Mouse (Mus musculus) midbrain, embryonic 16.5 days (tissue): ENCODE results near the gene Ereg. TPM values are rescaled to one million over a fixed set of nuclear protein-coding genes. Genes with fewer than 3 reads are reported as not detected.
A peak's percentile ranks its signal among the peaks of the same experiment; 100 is the strongest.

Experiments used
- ATAC-seq: fragments of 200-750 bp; cut with Nextera tagmentation; 2 replicates; pipeline ENCODE4 v1.8.0; 2017; ENCODE audit warnings: moderate TSS enrichment
- H3K27ac ChIP-seq: fragments of 300-500 bp; sonication (generic); 2 replicates; pipeline ENCODE4 v1.5.1; 2014; ENCODE audit warnings: mild to moderate bottlenecking, low read length, mixed read lengths
- H3K27me3 ChIP-seq: fragments of 300-500 bp; sonication (generic); 2 replicates; pipeline ENCODE4 v1.6.1; 2014; ENCODE audit warnings: low read depth, low read length, mixed read lengths; ENCODE audit not compliant: control insufficient read depth, insufficient read depth
- H3K36me3 ChIP-seq: fragments of 300-500 bp; sonication (generic); 2 replicates; pipeline ENCODE4 v1.6.1; 2014; ENCODE audit warnings: mild to moderate bottlenecking, low read length, moderate library complexity, mixed read lengths; ENCODE audit not compliant: control insufficient read depth, insufficient read depth
- H3K4me1 ChIP-seq: fragments of 300-500 bp; sonication (generic); 2 replicates; pipeline ENCODE4 v1.6.1; 2014; ENCODE audit warnings: mild to moderate bottlenecking, low read length, mixed read lengths; ENCODE audit not compliant: control insufficient read depth, insufficient read depth
- H3K4me2 ChIP-seq: fragments of 300-500 bp; sonication (generic); 2 replicates; pipeline ENCODE4 v1.6.1; 2014; ENCODE audit warnings: mild to moderate bottlenecking, low read length, mixed read lengths
- H3K4me3 ChIP-seq: fragments of 300-500 bp; sonication (generic); 2 replicates; pipeline ENCODE4 v1.5.1; 2014; ENCODE audit warnings: low read depth, mild to moderate bottlenecking, low read length, moderate library complexity, mixed read lengths
- H3K9ac ChIP-seq: fragments of 300-500 bp; sonication (generic); 2 replicates; pipeline ENCODE4 v1.6.1; 2014; ENCODE audit warnings: low read depth, low read length, mixed read lengths
- H3K9me3 ChIP-seq: fragments of 300-500 bp; sonication (generic); replicated peaks from 2 replicates; pipeline ENCODE4 v1.6.1; 2014; ENCODE audit warnings: mild to moderate bottlenecking, low read length, mixed read lengths; ENCODE audit not compliant: control insufficient read depth, poor library complexity, severe bottlenecking
- WGBS: fragments of 180-500 bp; shearing (Covaris S2); extraction: QIAGEN DNeasy Blood & Tissue Kit; methylation state at CpG from one replicate; pipeline ENCODE4 v1.1.7; 2014; 5-methylcytosine and 5-hydroxymethylcytosine counted together
- polyA plus RNA-seq: library from polyadenylated mRNA; unstranded; fragments of >200 nt; fragmentation: Nextera tagmentation; extraction: Ambion mirVana; gene quantifications from 2 replicates; pipeline ENCODE4 v1.2.1, GENCODE M21; 2015

Ereg gene
- polyA plus RNA-seq, 1 experiment from 2014 or later = not detected

- H3K27ac ChIP-seq = no peak overlapping the region
Measured at GRCm38 (mm10) chr5:91123404-91123803, 49.0 kb downstream of the Ereg start.

GRCm38 (mm10) chr5:91124140-91124539 is 49.7 kb downstream of the Ereg start:
- H3K4me1 ChIP-seq = no peaks in the 10 kb centered on the region
- no peak for ATAC-seq
- no peaks in the 10 kb centered on the region for H3K27me3 ChIP-seq
- H3K4me3 ChIP-seq = no peak overlapping the region
- H3K4me2 ChIP-seq = no peak overlapping the region
- no peaks in the 10 kb centered on the region for H3K9me3 ChIP-seq
- 89% methylated on average over 2 of the region's 2 CpGs for WGBS
- H3K9ac ChIP-seq = no peak overlapping the region
- H3K36me3 ChIP-seq = no peaks in the 10 kb centered on the region
- H3K27ac ChIP-seq = no peak overlapping the region

More at GRCm38 (mm10) chr5:91123404-91123803, 49.0 kb downstream of the Ereg start:
- H3K36me3 ChIP-seq = no peaks in the 10 kb centered on the region
- H3K4me3 ChIP-seq = no peak overlapping the region
- WGBS = 85% methylated on average over 4 of the region's 4 CpGs
- H3K9ac ChIP-seq = no peak overlapping the region
- no peaks in the 10 kb centered on the region for H3K9me3 ChIP-seq
- no peaks in the 10 kb centered on the region for H3K4me1 ChIP-seq
- H3K27me3 ChIP-seq = no peaks in the 10 kb centered on the region
- H3K4me2 ChIP-seq = no peak overlapping the region
- ATAC-seq = no peak

GRCm38 (mm10) chr5:91126623-91127022 is 52.2 kb downstream of the Ereg start:
- ATAC-seq = no peak
- Histone ChIP-seq H3K27ac (no peak overlapping the region), H3K9ac (no peak overlapping the region), H3K9me3 (no peaks in the 10 kb centered on the region), H3K4me3 (no peak overlapping the region), H3K27me3 (no peaks in the 10 kb centered on the region), H3K4me2 (no peak overlapping the region), H3K4me1 (no peaks in the 10 kb centered on the region), H3K36me3 (no peaks in the 10 kb centered on the region)
- 77% methylated on average over 1 of the region's 1 CpGs for WGBS

GRCm38 (mm10) chr5:91134961-91135360 is 60.5 kb downstream of the Ereg start:
- no peak overlapping the region for H3K4me2 ChIP-seq
- no peaks in the 10 kb centered on the region for H3K36me3 ChIP-seq
- WGBS = 72% methylated on average over 1 of the region's 1 CpGs
- H3K9me3 ChIP-seq = no peaks in the 10 kb centered on the region
- no peak overlapping the region for H3K27ac ChIP-seq
- no peak overlapping the region for H3K9ac ChIP-seq
- H3K4me1 ChIP-seq = peaks cover 3% of the 10 kb centered on the region; the same call in 1 of the 2 replicates
- H3K27me3 ChIP-seq = peaks cover 3% of the 10 kb centered on the region; the same call in 1 of the 2 replicates
- no peak overlapping the region for H3K4me3 ChIP-seq
- ATAC-seq = no peak

- peaks cover 3% of the 10 kb centered on the region; the same call in 1 of the 2 replicates for H3K4me1 ChIP-seq
- WGBS = 4% methylated on average over 7 of the region's 7 CpGs
- ATAC-seq = peak; percentile 18; the same call in 1 of the 2 replicates
- H3K9me3 ChIP-seq = no peaks in the 10 kb centered on the region
- H3K27ac ChIP-seq = no peak overlapping the region
- no peaks in the 10 kb centered on the region for H3K36me3 ChIP-seq
- H3K9ac ChIP-seq = no peak overlapping the region
- H3K27me3 ChIP-seq = peaks cover 11% of the 10 kb centered on the region
- peak overlapping the region; percentile 68 for H3K4me2 ChIP-seq
- peak overlapping the region; percentile 73 for H3K4me3 ChIP-seq
Measured at GRCm38 (mm10) chr5:91138970-91139369, 64.5 kb downstream of the Ereg start.

GRCm38 (mm10) chr5:91139446-91139873 is 65.0 kb downstream of the Ereg start, which contains the start of gene Areg:
TSS of gene Areg (plus strand) at chr5:91139599.
- H3K27ac ChIP-seq = no peak within 1 kb of the TSS
- no peaks in the 10 kb centered on the region for H3K36me3 ChIP-seq
- H3K4me1 ChIP-seq = peaks cover 3% of the 10 kb centered on the region; the same call in 1 of the 2 replicates
- WGBS = under 1% methylated on average over 44 of the region's 44 CpGs
- H3K9ac ChIP-seq = peak within 1 kb of the TSS; percentile 65
- peak; percentile 97 for ATAC-seq
- H3K9me3 ChIP-seq = no peaks in the 10 kb centered on the region
- peak within 1 kb of the TSS; percentile 68 for H3K4me2 ChIP-seq
- H3K27me3 ChIP-seq = peaks cover 11% of the 10 kb centered on the region
- peak within 1 kb of the TSS; percentile 73 for H3K4me3 ChIP-seq

GRCm38 (mm10) chr5:91140896-91141448 is 66.5 kb downstream of the Ereg start:
- Histone ChIP-seq H3K27ac (no peak overlapping the region), H3K4me2 (no peak overlapping the region), H3K9ac (no peak overlapping the region), H3K9me3 (no peaks in the 10 kb centered on the region), H3K4me1 (peaks cover 3% of the 10 kb centered on the region; the same call in 1 of the 2 replicates), H3K4me3 (no peak overlapping the region), H3K36me3 (no peaks in the 10 kb centered on the region), H3K27me3 (peaks cover 11% of the 10 kb centered on the region)
- 50% methylated on average over 13 of the region's 13 CpGs for WGBS
- no peak for ATAC-seq

Other genes with a start within 250 kb of the Ereg start
- gene Cxcl1, start 183.4 kb upstream of the Ereg start, polyA plus RNA-seq = 0.15 TPM in 1 of 2 replicates, not detected in the other
- gene Cxcl2, start 170.8 kb upstream of the Ereg start, polyA plus RNA-seq = 0.11 TPM in 1 of 2 replicates, not detected in the other
- gene Mthfd2l, start 143.5 kb upstream of the Ereg start, polyA plus RNA-seq = 59.8 and 62.4 TPM in 2 replicates
- 0.15 TPM in 1 of 2 replicates, not detected in the other for gene Epgn, start 47.2 kb upstream of the Ereg start, polyA plus RNA-seq
- gene Areg, start 65.0 kb downstream of the Ereg start, polyA plus RNA-seq = 0.30 TPM in 1 of 2 replicates, not detected in the other